Mouse (Mus musculus) ES-E14 (cell line): ENCODE measurements at regions not wholly inside any gene's neighbourhood (a gene's known extent, or its start where the extent isn't known, plus 50 kb on each side); places are given as distances from the start of the nearest gene placed in this dataset.

ENCODE experiments used
- DNase-seq: peaks from one replicate; pipeline ENCODE4 v3.0.0-alpha.2; 2013; ENCODE audit warnings: low read depth, low spot score
- H3K27ac ChIP-seq: 2 replicates; pipeline ENCODE4 v1.5.1; 2012; ENCODE audit warnings: low read depth, mild to moderate bottlenecking, low read length, moderate library complexity, mixed read lengths; ENCODE audit not compliant: poor library complexity, insufficient read depth, severe bottlenecking
- H3K36me3 ChIP-seq: 2 replicates; pipeline ENCODE4 v1.6.1; 2012; ENCODE audit warnings: mild to moderate bottlenecking, low read length, moderate library complexity, mixed read lengths; ENCODE audit not compliant: control insufficient read depth, poor library complexity, insufficient read depth, severe bottlenecking
- H3K4me1 ChIP-seq, 2 experiments: fragments of 150-350 bp in 1 of 2; sonication (generic) in 1 of 2; 2 replicates each; pipeline ENCODE4 v1.6.1; 2012; ENCODE audit warnings: low read length in 2 of 2, mild to moderate bottlenecking in 1 of 2, mixed read lengths in 1 of 2; ENCODE audit not compliant: control insufficient read depth in 2 of 2, insufficient read depth in 2 of 2, poor library complexity in 1 of 2
- H3K4me3 ChIP-seq, 2 experiments: fragments of 150-350 bp in 1 of 2; sonication (generic) in 1 of 2; 2 replicates each; pipeline ENCODE4 v1.5.1; 2012; ENCODE audit warnings: low read length in 2 of 2, low read depth in 1 of 2, mild to moderate bottlenecking in 1 of 2, mixed read lengths in 1 of 2; ENCODE audit not compliant: insufficient read depth in 1 of 2, poor library complexity in 1 of 2, severe bottlenecking in 1 of 2
- H3K9ac ChIP-seq: 2 replicates; pipeline ENCODE4 v1.6.1; 2012; ENCODE audit warnings: low read depth, mild to moderate bottlenecking, low read length, mixed read lengths; ENCODE audit not compliant: poor library complexity, insufficient read depth, severe bottlenecking
- H3K9me3 ChIP-seq: fragments of 150-350 bp; sonication (generic); 2 replicates; pipeline ENCODE4 v1.6.1; 2012; ENCODE audit warnings: low read depth, mild to moderate bottlenecking, low read length; ENCODE audit not compliant: control insufficient read depth, insufficient read depth
- CHD2 ChIP-seq: IDR thresholded peaks from 2 replicates; pipeline ENCODE4 v1.6.1; 2014; ENCODE audit warnings: mild to moderate bottlenecking, low read depth, low read length, inconsistent platforms
- HCFC1 ChIP-seq: IDR thresholded peaks from 2 replicates; pipeline ENCODE4 v1.6.1; 2012; ENCODE audit warnings: low read length, inconsistent platforms, borderline replicate concordance; ENCODE audit not compliant: insufficient read depth
- MAFK ChIP-seq: IDR thresholded peaks from 2 replicates; pipeline ENCODE4 v1.6.1; 2014; ENCODE audit warnings: mild to moderate bottlenecking, low read depth, low read length, inconsistent platforms; ENCODE audit not compliant: insufficient read depth
- ZC3H11A ChIP-seq: IDR thresholded peaks from 2 replicates; pipeline ENCODE4 v1.6.1; 2012; ENCODE audit warnings: low read depth, mild to moderate bottlenecking, inconsistent platforms, low read length, borderline replicate concordance
- ZNF384 ChIP-seq: IDR thresholded peaks from 2 replicates; pipeline ENCODE4 v1.6.1; 2012; ENCODE audit warnings: low read depth, low read length, inconsistent platforms
- in situ Hi-C, 2 experiments: fragments of 600-800 bp; cut with MboI; formaldehyde crosslinking; loops; one replicate each; pipeline ENCODE4 v1.15.1; 2025; ENCODE audit warnings: low sequenced_read_pairs in 2 of 2, inconsistent platforms in 1 of 2; ENCODE audit not compliant: unreplicated experiment in 2 of 2

DNA sequence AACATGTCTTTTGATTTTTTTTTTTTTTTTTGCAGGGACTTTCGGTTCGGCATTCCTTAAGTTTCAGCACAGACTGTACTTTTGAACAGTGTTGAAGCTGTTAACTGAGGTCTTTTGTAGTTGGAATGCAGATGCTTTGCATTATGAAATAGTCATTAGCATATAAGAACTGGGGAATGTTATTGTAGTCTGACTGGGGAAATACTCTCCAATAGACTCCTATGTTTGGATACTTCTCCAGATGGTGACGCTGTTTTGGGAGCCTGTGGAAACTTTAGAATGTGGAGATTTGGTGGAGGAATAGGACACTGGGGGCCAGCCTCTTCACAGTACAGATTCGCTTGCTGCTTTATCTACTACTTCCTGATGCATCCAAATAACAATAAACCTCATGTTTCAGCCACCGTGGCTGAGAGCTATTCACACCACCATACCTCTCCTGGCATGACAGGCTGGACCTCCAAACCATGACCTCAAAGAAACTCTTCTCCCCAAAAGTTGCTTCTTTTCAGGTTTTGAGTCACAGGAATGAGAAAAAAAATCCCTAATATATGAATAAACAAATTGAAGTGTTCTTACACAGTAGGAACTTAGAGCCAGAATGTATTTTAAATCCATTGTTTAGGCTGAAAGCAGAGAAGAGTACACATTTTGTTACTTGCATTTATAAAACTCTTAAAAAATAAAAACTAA lies 252.9 kb downstream of the Gm21750 start:
- no peak overlapping the region for H3K4me3 ChIP-seq
- no peak overlapping the region for H3K9ac ChIP-seq
- H3K9me3 ChIP-seq, result no peaks in the 10 kb centered on the region
- TF ChIP-seq HCFC1, result no peak
- no peaks in the 10 kb centered on the region for H3K4me1 ChIP-seq
- no peak for DNase-seq
- H3K27ac ChIP-seq, result no peak overlapping the region
- H3K36me3 ChIP-seq, result no peaks in the 10 kb centered on the region
- in situ Hi-C loops, result no loop called here

DNA sequence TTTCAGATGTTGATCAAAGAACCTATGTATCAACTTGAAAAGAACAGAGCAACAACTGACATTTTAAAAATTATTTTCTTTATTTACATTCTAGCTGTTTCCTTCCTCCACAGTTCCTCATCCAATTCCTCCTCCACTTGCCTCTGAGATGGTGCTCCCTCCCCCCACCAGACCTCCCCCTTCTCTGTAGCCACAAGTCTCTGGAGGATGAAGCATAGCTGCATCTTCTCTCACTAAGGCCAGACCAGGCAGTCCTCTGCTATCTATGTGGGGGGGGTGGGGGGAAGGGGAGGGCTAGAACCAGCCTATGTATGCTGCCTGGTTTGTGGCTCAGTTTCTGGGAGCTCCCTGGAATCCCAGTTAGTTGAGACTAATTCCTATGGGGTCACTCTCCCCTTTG lies 255.0 kb downstream of the Gm21750 start:
- Histone ChIP-seq H3K36me3 (no peaks in the 10 kb centered on the region), H3K27ac (no peak overlapping the region), H3K9ac (no peak overlapping the region), H3K9me3 (no peaks in the 10 kb centered on the region), H3K4me1 (no peaks in the 10 kb centered on the region), H3K4me3 (no peak overlapping the region)
- in situ Hi-C loops, result no loop called here
- TF ChIP-seq HCFC1, result no peak
- TF ChIP-seq CHD2, result no peak
- no peak for TF ChIP-seq ZC3H11A
- no peak for TF ChIP-seq ZNF384
- no peak for DNase-seq

- no peak for TF ChIP-seq MAFK
- no peak for TF ChIP-seq ZNF384
- no peak for TF ChIP-seq ZC3H11A
- in situ Hi-C loops, result no loop called here
These were observed 270.1 kb downstream of the Gm21750 start for GRCm38 (mm10) chr14:73931095-73931494.

GRCm38 (mm10) chr14:73947316-73947715 lies 286.3 kb downstream of the Gm21750 start:
- no peak for TF ChIP-seq MAFK
- no peak for TF ChIP-seq HCFC1
- no peak for TF ChIP-seq CHD2
- no peak for TF ChIP-seq ZNF384
- TF ChIP-seq ZC3H11A, result no peak
- in situ Hi-C loops, result no loop called here
- no peak overlapping the region for H3K4me3 ChIP-seq
- no peaks in the 10 kb centered on the region for H3K4me1 ChIP-seq
- no peak overlapping the region for H3K27ac ChIP-seq
- DNase-seq, result no peak
- H3K36me3 ChIP-seq, result no peaks in the 10 kb centered on the region
- H3K9ac ChIP-seq, result no peak overlapping the region
- no peaks in the 10 kb centered on the region for H3K9me3 ChIP-seq

More at GRCm38 (mm10) chr14:73931095-73931494, 270.1 kb downstream of the Gm21750 start:
- H3K9ac ChIP-seq, result no peak overlapping the region
- no peak overlapping the region for H3K27ac ChIP-seq
- no peaks in the 10 kb centered on the region for H3K4me1 ChIP-seq
- DNase-seq, result no peak
- no peak overlapping the region for H3K4me3 ChIP-seq
- no peaks in the 10 kb centered on the region for H3K36me3 ChIP-seq
- no peaks in the 10 kb centered on the region for H3K9me3 ChIP-seq

GRCm38 (mm10) chr14:73952511-73952910 lies 291.5 kb downstream of the Gm21750 start:
- H3K4me3 ChIP-seq, result no peak overlapping the region
- no peak for TF ChIP-seq CHD2
- TF ChIP-seq ZC3H11A, result no peak
- TF ChIP-seq ZNF384, result no peak
- no peak for TF ChIP-seq MAFK
- H3K4me1 ChIP-seq, result no peaks in the 10 kb centered on the region
- no peaks in the 10 kb centered on the region for H3K9me3 ChIP-seq
- no peak overlapping the region for H3K27ac ChIP-seq
- H3K9ac ChIP-seq, result no peak overlapping the region
- DNase-seq, result no peak
- H3K36me3 ChIP-seq, result no peaks in the 10 kb centered on the region
- in situ Hi-C loops, result no loop called here
